Mouse (Mus musculus): ENCODE results near the gene Vac14. TPM values are rescaled to one million over a fixed set of nuclear protein-coding genes. Genes with fewer than 3 reads are reported as not detected.

The Vac14 gene
- polyA plus RNA-seq, 1 experiment, result 17.0 TPM

GRCm38 (mm10) chr8:110725084-110725838 lies 106.9 kb downstream of the Vac14 start:
- H3K4me1 ChIP-seq (ENCODE audit: control insufficient read depth, insufficient read depth, insufficient read length, low read length), result peaks cover 4% of the 10 kb centered on the region
- no peak overlapping the region for H3K4me3 ChIP-seq (ENCODE audit: insufficient read depth, low read depth, low read length)
- no peak overlapping the region for H3K27ac ChIP-seq (replicated peaks; ENCODE audit: low read depth, low read length)

GRCm38 (mm10) chr8:110726893-110727292 lies 108.5 kb downstream of the Vac14 start:
- H3K27ac ChIP-seq (replicated peaks; ENCODE audit: low read depth, low read length), result no peak overlapping the region

GRCm38 (mm10) chr8:110731346-110731859 lies 113.0 kb downstream of the Vac14 start:
- Histone ChIP-seq H3K4me1 (ENCODE audit: control insufficient read depth, insufficient read depth, insufficient read length, low read length) (no peaks in the 10 kb centered on the region), H3K4me3 (ENCODE audit: insufficient read depth, low read depth, low read length) (no peak overlapping the region), H3K27ac (replicated peaks; ENCODE audit: low read depth, low read length) (no peak overlapping the region)

More at GRCm38 (mm10) chr8:110726893-110727292, 108.5 kb downstream of the Vac14 start:
- peaks cover 4% of the 10 kb centered on the region for H3K4me1 ChIP-seq (ENCODE audit: control insufficient read depth, insufficient read depth, insufficient read length, low read length)
- H3K4me3 ChIP-seq (ENCODE audit: insufficient read depth, low read depth, low read length), result no peak overlapping the region

- Histone ChIP-seq H3K27ac (replicated peaks; ENCODE audit: low read depth, low read length) (no peak overlapping the region), H3K4me1 (ENCODE audit: control insufficient read depth, insufficient read depth, insufficient read length, low read length) (no peaks in the 10 kb centered on the region), H3K4me3 (ENCODE audit: insufficient read depth, low read depth, low read length) (no peak overlapping the region)
Observed at GRCm38 (mm10) chr8:110733036-110733435, 114.7 kb downstream of the Vac14 start.

DNA sequence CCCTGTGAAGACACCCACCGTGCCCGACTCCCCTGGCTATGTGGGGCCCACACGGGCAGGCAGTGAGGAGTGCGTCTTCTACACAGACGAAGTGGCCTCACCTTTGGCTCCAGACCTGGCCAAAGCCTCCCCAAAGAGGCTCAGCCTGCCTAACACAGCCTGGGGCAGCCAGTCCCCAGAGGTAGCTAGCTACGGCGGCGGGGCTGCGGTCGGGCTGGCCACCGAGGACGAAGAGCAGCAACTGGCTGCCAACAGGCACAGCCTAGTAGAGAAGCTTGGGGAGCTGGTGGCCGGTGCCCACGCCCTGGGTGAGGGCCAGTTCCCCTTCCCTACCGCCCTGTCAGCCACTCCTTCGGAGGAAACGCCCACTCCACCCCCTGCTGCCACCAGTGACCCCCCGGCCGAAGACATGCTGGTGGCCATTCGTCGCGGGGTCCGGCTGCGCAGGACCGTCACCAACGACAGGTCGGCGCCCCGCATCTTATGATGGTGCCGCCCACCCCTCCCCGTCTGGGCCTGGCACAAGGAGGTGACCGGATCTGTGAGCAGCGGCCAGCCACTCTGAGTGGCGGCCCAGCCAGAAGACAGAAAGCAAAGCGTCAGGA lies 120.3 kb downstream of the Vac14 start:
- H3K4me1 ChIP-seq (ENCODE audit: control insufficient read depth, insufficient read depth, insufficient read length, low read length), result no peaks in the 10 kb centered on the region
- H3K4me3 ChIP-seq (ENCODE audit: insufficient read depth, low read depth, low read length), result no peak overlapping the region

GRCm38 (mm10) chr8:110740629-110741175 lies 122.3 kb downstream of the Vac14 start:
- Histone ChIP-seq H3K4me1 (ENCODE audit: control insufficient read depth, insufficient read depth, insufficient read length, low read length) (no peaks in the 10 kb centered on the region), H3K4me3 (ENCODE audit: insufficient read depth, low read depth, low read length) (no peak overlapping the region), H3K27ac (replicated peaks; ENCODE audit: low read depth, low read length) (no peak overlapping the region)

More for the DNA sequence above, 120.3 kb downstream of the Vac14 start:
- H3K27ac ChIP-seq (replicated peaks; ENCODE audit: low read depth, low read length), result no peak overlapping the region

DNA sequence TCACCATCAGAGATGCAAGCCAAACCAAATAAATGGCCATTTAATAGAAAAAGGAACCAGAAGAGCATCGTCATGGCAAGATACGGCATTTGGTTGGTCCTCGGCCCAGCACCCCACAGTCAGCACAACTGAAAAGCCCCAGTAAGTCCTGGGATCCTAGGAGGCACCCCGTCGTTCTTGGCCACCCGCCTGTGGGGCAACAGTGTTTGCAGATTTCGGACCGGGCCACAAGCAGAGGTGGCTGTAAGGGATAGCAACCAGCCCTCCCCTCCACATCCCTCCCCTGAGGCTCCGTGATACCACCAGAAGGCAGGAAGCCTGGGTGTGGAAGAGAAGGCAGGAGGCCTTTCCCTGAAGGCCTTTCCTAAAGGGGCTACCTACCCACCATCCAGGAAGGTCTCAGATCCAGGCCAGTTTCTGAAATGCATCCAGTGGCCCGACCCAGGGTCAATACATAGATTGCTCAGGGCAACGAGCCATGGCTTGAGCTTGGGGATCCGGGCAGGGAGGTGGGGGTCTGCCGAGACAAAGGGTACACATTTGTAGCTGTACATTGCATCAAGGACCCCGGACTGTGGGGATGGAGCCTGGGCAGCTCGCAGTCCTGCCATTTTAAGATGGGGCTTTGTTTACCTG lies 123.5 kb downstream of the Vac14 start:
- Histone ChIP-seq H3K4me3 (ENCODE audit: insufficient read depth, low read depth, low read length) (no peak overlapping the region), H3K27ac (replicated peaks; ENCODE audit: low read depth, low read length) (no peak overlapping the region), H3K4me1 (ENCODE audit: control insufficient read depth, insufficient read depth, insufficient read length, low read length) (no peaks in the 10 kb centered on the region)

DNA sequence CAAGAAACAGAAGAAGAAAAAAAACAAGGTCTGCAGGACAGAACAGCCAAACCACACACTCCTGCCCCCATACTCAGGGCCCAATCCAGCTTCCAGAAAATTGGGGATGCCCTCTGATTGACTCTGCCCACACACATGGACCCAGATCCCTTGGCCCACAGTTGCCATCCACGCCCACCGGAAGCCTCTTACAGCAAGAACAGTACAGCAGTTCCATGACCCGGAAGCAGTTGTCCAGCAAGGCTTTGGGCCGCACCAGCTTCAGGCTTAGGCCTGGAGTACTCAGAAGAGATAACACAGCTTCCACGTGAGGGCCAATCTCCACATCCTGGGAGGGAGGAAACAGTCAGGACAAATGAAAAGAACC lies 124.0 kb downstream of the Vac14 start:
- Histone ChIP-seq H3K4me3 (ENCODE audit: insufficient read depth, low read depth, low read length) (no peak overlapping the region), H3K4me1 (ENCODE audit: control insufficient read depth, insufficient read depth, insufficient read length, low read length) (no peaks in the 10 kb centered on the region), H3K27ac (replicated peaks; ENCODE audit: low read depth, low read length) (no peak overlapping the region)

DNA sequence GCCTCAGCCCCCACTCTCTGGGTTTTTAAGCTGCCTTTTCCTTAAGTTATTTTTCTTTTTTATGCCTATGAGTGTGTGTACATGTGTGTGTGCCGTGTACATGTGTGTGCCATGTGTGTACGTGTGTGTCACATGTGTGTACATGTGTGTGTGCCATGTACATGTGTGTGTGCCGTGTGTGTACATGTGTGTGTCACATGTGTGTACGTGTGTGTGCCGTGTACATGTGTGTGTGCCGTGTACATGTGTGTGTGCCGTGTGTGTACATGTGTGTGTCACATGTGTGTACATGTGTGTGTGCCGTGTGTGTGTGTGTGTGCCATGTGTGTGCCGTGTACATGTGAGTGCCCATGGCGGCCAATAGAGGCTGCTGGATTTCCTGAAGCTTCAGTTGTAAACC lies 126.8 kb downstream of the Vac14 start:
- no peak overlapping the region for H3K27ac ChIP-seq (replicated peaks; ENCODE audit: low read depth, low read length)
- no peak overlapping the region for H3K4me3 ChIP-seq (ENCODE audit: insufficient read depth, low read depth, low read length)

DNA sequence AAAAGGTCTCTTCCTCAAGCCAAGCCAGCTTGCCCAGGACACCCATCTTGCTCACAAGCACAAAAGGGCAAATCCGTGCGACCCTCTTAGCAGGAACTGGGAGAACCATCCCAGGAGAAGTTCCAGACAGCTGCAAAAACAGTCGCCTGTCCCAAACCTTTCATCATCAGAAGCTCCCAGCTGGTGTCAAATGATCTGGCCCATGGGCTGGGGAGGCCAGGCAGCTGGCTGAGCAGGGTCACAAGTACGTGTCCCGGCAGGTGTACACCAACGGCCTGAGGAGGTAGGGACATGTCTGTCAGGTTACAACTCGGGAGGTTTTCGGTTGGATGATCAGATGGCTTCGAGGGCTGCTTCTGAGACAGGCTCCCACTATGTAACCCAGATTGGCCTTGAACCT lies 128.3 kb downstream of the Vac14 start:
- H3K4me1 ChIP-seq (ENCODE audit: control insufficient read depth, insufficient read depth, insufficient read length, low read length), result no peaks in the 10 kb centered on the region
- H3K27ac ChIP-seq (replicated peaks; ENCODE audit: low read depth, low read length), result no peak overlapping the region
- no peak overlapping the region for H3K4me3 ChIP-seq (ENCODE audit: insufficient read depth, low read depth, low read length)

More for the DNA sequence above, 126.8 kb downstream of the Vac14 start:
- no peaks in the 10 kb centered on the region for H3K4me1 ChIP-seq (ENCODE audit: control insufficient read depth, insufficient read depth, insufficient read length, low read length)

DNA sequence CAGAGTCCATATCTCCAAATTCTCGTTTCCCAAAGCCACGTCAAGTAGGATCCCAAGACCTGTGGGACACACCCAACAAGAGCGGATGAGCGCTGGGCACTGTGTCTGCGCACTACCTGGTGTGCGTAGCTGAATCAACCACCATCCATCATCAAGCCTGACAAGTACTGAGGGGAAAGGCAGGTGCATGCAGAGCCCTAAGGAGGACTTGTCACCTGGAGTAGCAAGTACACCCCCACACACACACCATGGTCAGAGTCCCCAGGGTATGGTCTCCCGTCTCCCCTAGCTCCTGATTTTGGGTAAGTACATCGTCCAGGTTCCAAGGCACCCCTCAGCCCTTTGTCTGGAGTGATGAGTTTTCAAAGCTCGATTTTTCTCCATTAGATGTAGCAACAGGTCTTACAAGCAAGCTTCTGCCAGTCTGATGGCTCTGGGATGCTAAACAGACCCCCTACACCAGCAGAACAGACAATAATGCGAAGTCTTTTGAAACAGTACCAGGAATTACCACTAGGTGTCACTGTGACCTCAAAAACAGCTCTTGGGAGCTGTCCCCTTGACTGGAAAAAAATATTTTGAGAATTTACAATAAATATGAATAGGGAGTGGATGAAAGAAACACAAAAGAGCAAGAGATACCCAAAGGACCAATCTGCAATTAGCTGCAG lies 131.2 kb downstream of the Vac14 start:
- Histone ChIP-seq H3K4me1 (ENCODE audit: control insufficient read depth, insufficient read depth, insufficient read length, low read length) (no peaks in the 10 kb centered on the region), H3K4me3 (ENCODE audit: insufficient read depth, low read depth, low read length) (no peak overlapping the region), H3K27ac (replicated peaks; ENCODE audit: low read depth, low read length) (no peak overlapping the region)

DNA sequence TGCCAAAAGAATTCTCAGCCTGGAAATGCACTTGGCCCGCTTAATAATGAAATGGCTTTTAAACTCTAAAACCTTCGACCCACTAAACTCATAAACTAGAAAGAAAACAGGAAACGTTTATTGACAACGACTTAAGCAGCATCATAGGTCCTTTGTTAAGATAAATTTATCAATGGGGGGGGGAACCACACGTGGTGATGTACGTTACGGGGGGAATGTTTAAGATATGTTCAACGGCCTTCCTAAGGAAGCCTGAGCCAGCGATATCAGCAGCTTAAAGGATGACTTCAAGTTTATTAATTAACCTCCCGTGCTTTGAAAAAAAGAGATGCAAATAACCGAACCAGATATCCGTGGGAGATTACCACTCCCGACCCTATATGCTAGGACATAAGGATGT lies 131.9 kb downstream of the Vac14 start:
- Histone ChIP-seq H3K4me1 (ENCODE audit: control insufficient read depth, insufficient read depth, insufficient read length, low read length) (no peaks in the 10 kb centered on the region), H3K4me3 (ENCODE audit: insufficient read depth, low read depth, low read length) (no peak overlapping the region), H3K27ac (replicated peaks; ENCODE audit: low read depth, low read length) (peak overlapping the region; percentile 40)

DNA sequence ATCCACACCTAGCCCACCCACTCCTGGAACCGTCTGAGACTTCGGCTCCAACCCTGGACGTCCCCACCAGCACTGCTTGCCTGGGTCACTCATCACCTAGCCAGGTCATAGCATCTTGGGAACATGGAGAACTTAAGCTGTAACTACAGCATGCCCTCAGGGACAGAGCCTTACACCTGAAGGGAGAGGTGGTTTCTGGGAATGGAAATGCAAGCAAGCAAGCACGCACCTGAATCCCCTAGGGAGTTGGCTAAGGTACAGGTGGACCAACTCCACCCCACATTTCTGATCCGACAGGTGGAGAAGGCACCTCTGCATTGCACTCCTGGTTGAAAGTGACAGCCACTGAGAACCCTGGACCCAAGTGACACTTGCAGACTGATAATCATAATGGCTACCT lies 133.1 kb downstream of the Vac14 start:
- H3K27ac ChIP-seq (replicated peaks; ENCODE audit: low read depth, low read length), result no peak overlapping the region
- no peak overlapping the region for H3K4me3 ChIP-seq (ENCODE audit: insufficient read depth, low read depth, low read length)
- H3K4me1 ChIP-seq (ENCODE audit: control insufficient read depth, insufficient read depth, insufficient read length, low read length), result no peaks in the 10 kb centered on the region

- no peak overlapping the region for H3K4me3 ChIP-seq (ENCODE audit: insufficient read depth, low read depth, low read length)
- H3K27ac ChIP-seq (replicated peaks; ENCODE audit: low read depth, low read length), result no peak overlapping the region
- no peaks in the 10 kb centered on the region for H3K4me1 ChIP-seq (ENCODE audit: control insufficient read depth, insufficient read depth, insufficient read length, low read length)
Observed at GRCm38 (mm10) chr8:110754713-110755112, 136.3 kb downstream of the Vac14 start.

Data from brown adipose tissue, adult 24 weeks (tissue).